Mouse (Mus musculus): ENCODE measurements around the gene Plcl1.
"Not testable (repeated sequence)": the region's sequence is repeated elsewhere in the genome, so short reads cannot be mapped to it uniquely, and the experiment has no call there.

Gene Plcl1

DNA sequence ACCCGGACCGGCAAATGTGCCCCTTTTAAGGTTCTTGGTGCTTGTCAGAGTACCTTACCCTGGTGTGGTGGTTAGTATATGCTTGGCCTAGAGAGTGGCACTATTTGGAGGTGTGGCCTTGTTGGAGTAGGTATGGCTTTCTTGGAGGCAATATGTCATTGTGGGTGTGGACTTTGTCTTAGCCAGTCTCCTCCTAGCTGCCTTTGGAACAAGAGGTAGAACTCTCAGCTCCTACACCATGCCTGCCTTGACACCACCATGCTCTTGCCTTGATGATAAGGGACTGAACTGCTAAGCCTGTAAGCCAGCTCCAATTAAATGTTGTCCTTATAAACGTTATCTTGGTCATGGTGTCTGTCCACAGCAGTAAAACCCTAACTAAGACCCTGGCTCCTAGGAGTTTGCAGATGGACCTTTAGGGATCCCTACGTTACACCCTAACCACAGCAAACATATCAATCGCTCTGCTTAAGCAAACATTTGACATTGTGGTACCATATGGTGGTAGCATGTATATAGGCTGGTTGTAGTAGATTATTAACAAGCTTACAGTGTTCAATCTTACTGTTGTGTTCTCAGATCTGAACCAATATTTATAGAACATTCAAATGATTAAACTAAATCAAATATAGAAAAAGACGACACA, 39.4 kb downstream of the Plcl1 start:
- DNase-seq: no peak

DNA sequence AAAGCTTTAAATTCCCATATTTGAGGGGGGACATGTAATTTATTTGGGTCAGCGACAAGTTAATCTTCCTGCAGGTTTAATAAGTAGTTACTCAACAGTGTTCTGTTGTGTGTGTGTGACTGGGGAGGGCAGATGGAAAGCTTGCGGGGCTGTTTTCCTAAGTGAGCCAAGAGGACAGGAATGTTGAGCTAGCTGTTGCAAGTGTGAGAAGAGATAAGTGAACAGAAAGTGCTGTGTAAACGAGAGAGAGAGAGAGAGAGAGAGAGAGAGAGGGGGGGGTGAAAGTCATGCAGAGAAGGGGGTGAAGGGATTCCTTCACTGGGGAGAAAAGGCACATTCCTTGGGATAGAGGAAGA, 39.9 kb downstream of the Plcl1 start:
- no peak for DNase-seq

DNA sequence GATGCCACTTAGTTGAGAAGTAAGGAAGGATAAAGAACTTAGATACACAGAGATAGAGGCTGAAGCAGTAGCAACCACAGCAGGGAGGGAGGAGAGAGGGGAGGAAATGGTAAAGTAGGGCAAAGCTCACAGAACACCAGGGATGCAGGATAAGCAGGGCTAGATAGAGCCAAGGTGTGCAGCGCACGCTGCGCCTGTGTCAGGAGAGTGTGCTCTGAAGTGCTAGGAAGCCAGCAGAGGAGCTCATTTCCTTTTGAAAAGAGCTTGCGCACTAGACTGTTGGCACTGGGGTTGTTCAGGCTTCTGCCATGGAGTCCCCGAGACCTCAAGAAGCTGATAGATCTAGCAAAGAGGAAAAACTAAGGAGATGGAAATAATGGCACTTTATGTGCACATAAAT, 40.6 kb downstream of the Plcl1 start:
- no peak for DNase-seq

DNA sequence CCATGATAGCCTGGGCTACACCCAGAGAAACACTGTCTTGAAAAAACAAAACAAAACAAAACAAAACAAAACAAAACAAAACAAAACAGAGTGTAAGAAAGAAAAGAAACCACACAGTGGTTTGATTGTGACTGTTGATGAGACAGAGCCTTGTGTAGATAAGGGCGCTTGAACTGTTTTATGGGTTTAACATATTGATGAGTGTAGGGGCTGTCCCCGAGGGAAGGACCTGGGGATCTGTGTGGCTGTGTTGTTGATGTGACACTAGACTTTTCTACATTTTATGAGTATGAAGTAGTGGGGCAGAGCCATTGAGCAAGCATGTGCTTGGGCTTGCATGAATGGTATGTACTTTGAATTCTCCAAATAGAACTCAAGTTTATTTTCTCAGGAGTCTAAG, 41.2 kb downstream of the Plcl1 start:
- no peak for DNase-seq

DNA sequence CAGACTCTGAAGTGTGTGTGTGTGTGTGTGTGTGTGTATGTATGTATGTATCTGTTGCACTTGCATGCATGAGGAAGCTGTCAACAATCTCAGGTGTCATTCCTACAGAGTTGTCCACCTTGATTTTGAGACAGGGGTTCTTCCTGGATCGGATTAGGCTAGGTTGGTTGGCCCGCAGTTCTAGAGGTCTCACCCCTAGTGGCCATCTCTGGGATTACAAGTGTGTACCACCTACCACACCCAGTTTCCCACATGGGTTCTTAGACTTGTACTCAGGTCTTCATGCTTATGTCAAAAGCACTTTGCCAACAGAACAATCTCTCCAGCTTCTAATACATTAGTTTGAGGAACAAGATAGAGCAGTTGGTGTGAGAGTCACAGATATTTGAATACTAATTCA, 41.9 kb downstream of the Plcl1 start:
- no peak for DNase-seq

DNA sequence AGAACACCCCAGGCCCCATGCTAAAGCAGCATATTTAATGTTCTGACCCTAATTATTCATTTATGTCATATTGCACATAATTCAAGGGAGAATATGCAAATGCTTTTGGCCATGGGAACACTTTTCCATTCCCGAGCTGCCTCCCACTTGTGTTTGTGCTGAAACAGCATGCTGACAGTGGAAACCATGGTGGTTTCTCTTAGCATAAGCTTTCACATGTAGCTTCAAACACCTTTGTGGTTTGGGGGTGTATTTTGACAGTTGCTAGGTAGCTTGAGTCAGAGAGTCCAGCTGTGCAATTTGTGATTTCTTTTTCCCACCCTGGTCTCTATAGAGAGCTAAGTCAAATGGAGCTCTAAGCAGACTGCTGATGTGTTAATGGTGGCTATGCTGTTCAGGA, 42.4 kb downstream of the Plcl1 start:
- no peak for DNase-seq

DNA sequence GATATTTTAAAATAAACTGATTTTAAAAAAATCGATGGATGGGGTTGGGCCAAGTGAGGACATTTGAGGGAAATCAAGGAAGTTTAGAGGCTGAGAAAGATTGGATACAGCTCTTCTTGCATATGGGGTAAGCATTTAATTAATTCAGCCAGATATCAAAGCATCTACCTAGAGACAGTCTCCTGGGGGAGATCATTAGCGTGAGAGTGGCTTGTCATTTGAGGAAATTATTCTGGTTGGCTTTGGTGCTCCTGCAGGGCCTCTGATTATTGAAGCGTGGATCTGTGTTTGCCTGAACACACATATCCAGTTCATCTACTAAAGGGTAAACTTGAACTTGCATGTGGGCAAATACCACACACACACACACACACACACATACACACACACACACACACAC, 44.1 kb downstream of the Plcl1 start:
- no peak for DNase-seq

DNA sequence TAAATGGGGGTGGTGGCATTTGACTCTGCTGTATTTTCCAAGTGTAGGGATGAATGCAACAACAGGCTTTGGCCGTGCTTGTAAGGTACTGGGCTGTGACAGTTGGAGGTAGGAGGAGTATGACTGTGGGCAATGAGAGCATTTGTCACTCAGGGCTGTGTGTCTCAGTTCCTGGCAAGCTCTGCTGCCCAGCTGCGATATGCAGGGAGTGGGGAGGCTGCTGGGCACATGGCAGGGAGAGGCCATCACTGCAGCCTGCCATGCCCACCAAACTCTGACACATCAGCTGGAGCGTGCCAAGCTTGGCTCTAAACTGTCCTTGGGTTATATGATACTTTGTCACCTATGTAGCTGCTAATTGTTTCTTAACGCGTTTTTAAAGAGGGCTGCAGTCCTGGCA, 48.4 kb downstream of the Plcl1 start:
- no peak for DNase-seq

DNA sequence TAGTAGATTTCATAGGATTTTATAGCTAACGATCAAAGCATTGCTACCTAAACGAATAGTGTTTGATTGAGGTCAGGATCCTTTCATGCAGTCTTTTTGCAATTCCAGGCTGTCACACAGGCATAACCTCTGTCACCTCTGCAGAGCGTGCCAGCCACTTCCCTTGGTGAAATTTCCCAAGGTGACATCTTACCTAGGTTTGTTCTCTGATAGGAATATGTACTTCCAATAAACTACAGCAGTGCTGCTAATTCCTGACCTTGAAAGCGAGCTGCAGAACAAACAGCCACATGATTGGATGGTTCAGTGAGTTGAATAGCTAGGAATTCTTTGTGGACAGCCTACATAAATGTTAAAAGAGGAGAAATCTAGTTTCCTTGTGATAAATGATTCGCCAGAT, 56.6 kb downstream of the Plcl1 start:
- DNase-seq: peak; percentile 29

DNA sequence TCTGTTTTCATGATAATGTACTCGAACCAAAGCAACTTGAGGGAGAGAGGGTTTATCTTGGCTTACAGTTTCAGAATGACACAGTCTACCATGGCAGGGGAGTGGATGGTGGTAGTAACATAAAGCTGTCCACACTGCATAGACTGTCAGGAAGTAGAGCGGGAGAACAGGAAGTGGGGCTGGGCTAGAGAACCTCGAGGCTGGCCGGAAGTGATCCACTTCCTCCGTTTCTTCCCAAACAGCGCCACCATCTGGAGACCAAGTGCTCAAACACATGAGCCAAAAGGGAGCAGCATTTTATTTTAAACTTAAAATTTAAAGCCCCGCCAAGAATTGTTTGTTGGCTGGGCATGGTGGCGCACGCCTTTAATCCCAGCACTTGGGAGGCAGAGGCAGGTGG, 68.0 kb downstream of the Plcl1 start:
- no peak for DNase-seq

DNA sequence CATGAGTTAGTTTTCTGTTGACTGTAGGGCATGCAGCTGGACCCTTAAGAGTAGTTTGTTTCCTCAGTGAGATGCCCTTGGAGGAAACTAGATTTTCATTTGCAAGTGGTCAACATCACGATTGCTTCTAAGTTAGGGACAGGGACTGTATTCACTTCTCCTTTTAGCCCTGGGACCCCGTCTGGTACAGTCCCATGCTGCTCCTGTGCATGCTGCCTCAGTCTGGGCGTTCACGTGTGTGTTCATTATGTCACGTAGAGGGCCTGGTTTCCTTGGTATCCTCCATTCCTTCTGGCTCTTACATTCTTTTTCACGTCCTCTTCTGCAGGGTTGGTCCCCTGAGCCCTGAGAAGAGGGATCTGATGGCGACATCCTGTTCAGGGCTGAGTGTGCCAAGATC, 69.3 kb downstream of the Plcl1 start:
- DNase-seq: no peak

DNA sequence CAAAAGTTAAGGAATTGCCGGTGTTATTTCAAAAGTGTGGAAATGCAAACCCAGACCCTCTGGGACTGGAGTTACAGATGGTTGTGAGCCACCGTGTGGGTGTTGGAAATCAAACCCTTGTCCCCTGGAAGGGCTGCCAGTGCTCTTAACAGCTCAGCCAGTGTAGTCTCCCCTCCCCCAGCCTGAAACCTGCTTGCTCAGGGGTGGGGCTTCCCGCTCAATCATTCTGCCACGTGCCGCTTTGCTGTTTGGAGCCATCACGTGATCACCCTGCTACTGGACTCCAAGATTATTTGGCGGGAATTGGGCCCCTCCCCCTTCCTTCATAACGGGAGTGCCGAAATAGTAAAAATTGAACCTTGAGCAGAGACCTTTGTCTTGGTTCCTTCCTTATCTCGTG, 81.7 kb downstream of the Plcl1 start:
- DNase-seq: peak; percentile 33

DNA sequence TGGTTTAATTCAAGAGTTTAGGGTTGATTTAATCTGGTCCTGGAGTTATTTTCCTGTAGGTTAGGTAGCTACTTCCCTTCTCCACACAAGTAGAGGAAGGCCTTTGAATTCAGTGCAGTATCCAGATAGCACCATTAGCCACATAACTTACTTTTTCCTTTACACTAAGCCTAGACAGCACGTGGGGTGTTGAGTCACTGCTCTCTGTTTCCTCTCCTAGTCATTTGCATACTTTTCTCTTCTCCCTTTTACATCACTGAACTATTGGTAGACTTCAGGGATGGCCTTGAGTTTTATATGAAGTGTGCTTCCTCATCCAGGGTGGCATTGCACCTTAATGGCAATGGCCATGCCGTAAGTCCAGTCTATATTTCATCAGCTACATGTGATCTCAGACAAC, 82.5 kb downstream of the Plcl1 start:
- no peak for DNase-seq

DNA sequence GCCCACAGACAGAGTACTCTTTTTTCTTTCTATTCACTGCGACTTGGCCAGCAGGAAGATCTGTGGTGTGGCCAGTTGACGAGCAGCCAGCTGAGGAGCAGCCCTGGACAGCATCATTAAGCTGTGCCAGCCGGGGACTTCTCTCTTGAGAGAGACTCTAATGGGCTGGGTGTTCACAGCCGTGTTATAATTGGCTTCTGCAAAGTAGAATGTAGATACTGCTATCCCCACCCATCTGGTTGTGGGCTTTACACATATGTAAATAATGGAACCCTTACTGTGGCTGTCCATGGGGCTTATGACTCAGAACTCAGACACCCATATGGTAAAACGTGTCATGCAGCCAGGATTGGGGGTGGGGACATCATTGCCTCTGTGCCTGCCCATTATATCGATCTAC, 83.6 kb downstream of the Plcl1 start:
- no peak for DNase-seq

DNA sequence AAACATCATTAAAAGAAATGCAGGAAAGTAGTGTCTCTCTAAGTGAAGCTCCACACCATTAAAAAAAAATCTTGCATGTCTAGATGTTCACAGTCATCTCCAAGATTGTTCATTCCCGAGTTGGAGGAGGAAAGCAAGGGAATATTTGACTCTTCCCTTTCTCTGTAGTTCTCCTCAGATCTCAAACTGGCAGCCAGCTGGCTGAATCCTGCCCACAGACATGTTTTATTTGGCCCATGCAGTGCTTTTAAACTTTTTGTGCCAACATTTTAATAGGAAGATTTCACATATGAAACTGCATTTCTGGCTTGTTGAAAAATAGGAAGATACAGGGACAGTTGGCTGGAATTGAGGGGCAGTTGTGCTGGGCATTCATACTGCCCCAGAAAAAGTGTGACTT, 94.2 kb downstream of the Plcl1 start:
- DNase-seq: no peak

DNA sequence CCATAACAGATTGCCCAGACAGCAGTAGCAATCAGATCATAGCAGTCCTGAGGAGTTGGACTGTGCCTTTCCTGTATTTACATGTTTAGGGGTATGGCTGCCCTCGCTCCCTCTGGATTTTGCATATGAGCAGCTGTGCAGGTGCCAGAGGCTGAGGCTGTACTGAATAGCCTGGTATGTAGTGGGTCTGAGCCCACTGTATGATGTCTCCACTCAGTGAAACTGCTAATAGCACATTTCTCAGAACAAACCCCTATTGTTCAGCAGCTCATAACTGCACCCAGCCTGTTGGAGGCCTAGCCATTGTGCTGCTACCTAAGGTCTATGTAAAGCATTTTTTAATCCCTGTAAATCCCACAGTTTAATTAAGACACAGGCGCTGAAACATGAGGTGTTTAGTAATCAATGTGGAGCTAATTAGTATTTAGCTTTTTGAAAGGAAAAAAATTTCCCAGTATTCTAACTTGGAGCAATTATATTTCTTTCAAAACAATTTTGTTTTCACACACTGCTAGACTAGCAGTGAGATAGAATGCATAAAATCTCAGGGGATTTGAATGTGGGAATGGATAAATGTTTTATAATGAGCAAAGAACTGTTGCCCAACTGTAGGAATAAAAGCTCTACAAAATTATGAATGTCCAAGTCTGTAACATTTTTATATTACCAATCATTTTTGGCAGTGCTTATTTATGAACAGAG, 95.4 kb downstream of the Plcl1 start:
- DNase-seq: no peak

DNA sequence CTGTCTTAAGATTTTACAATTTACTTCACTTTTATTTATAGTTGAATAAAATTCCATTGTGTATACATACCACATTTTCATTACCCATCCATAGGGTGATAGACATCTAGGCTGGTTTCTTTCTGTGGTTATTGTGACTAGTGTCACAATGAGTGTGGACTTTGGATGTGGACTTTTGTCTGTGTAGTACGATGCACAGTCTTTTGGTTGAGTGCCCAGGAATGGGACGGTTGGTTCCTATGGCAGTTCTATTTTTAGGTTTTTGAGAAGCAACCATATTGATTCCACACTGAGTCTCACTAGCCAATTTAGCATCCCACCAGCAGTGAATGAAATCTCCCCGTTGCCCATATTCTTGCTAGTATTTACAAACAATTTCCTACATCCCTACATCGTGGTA, 100.1 kb downstream of the Plcl1 start:
- DNase-seq: peak; percentile 42

DNA sequence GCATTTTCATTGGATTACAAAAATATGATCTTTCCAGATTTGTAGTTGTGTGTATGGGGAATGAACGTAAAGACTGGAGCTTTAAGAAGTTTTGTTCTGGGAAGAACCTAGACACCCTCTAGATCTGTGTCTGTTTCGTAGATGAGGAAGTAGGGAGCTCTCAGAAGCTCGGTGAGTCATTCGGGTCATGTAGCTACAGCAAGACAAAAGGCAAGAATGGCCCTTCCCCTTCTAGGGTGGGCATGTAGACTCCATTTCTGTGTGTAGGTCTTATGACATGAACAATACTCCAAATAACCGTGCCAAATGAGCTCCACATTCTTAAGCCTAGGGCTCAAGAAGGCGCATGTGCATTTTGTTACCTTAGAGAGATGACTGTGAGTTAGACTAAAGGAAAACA, 101.3 kb downstream of the Plcl1 start:
- DNase-seq: no peak

DNA sequence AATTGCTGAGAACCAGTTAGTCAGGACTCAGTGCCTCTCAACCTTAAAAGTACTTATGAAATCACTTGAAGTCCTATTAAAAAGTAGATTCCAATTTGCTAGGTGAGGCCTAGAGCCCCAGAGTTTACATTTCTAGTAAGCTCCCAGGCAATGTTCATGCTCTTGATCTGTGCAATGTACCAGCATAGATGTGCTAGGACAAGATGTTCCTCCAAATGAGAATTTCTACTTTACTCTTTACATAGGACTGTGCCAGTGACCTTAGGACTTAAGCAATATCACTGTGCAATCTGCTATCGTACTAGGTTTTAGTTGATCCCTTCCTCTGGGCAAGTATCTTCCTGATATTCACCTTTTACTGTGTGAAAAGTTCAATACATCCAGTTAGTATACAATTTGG, 103.9 kb downstream of the Plcl1 start:
- DNase-seq: no peak

DNA sequence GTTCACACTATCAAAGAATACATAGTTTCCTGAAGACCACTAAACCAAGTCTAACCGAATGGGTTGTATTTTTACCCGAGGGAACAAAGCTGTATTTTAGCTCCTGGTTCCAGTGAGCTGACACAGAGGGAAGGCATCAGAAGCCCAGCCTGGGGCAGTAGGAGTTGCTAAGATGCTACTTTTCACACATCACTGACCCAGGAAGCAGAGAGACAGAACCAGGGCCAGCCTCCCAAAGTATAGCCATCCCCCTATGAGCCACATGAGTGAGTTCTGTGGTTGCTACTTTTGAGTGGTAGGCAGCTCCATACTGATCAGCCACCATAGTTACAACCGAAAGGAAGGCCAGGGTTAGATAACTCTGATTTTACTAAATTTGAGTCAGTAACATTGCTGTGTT, 106.4 kb downstream of the Plcl1 start:
- DNase-seq: no peak

DNA sequence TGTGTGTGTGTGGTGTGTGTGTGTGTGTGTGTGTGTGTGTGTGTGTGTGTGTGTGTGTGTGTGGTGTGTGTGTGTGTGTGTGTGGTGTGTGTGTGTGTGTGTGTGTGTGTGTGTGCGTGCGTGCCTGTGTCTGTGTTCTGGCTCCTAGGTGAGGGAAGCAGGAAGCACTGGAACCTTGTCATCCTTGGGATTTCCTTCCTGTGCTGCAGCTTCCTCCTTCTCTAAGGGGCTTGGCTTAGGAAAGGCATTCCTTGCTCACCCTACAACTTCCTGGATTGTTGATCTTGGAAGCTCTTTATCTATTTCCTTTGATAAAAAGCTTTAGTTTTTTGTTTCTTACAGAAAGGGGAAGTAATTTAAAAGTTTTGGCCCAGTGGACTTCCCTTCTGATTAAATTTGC, 107.1 kb downstream of the Plcl1 start:
- DNase-seq: not testable (repeated sequence)

DNA sequence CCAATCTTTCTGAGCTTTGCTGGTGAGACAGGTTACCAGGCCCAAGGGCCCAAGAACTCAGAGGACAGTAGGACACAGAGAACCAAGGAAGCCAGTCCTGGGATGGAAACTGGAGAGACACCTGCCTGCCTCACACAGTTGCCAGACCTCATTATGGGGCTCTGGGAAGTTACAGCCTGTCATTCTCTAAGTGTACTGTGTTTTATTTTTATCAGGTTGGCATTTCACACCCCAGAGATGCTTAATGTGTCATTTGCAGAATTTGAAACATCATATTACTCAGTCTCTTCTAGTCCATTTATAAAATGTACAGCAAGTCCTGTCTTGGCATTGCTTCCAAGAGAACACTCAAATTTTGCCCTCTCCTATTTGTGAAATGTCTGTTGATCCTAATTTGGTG, 111.5 kb downstream of the Plcl1 start:
- DNase-seq: no peak

DNA sequence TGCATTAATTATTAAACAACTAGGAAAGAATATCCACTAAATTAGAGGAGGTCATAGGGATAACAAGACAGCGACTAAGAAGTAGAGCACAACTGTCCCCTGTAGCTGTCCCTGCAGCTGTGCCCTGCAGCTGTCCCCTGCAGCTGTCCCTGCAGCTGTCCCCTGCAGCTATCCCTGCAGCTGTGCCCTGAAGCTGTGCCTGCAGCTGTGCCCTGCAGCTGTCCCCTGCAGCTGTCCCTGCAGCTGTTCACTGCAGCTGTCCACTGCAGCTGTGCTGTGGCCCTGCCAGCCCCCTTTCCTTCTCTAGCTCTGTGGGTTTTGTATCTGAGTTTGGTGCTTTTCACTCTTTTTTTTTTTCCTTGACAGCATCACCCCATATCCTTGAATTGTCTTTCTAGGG, 118.2 kb downstream of the Plcl1 start:
- DNase-seq: no peak

DNA sequence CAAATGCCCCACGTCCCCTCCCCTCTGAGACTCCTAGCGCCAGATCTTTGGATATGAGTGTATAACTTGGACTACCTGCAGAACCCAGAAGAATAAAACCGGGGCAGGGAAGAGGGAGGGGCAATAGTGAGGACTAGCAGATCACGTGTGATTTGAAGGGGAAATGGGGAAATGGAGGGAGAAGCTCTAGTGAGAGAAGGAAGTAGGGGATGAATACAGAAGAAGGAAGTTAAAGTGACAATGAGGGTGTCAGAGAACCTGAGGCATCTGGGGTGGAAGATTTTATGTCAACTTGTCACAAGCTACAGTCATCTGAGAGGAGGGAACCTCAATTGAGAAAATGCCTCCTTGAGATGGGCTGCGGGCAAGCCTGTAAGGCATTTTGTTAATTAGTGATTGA, 119.4 kb downstream of the Plcl1 start:
- no peak for DNase-seq

DNA sequence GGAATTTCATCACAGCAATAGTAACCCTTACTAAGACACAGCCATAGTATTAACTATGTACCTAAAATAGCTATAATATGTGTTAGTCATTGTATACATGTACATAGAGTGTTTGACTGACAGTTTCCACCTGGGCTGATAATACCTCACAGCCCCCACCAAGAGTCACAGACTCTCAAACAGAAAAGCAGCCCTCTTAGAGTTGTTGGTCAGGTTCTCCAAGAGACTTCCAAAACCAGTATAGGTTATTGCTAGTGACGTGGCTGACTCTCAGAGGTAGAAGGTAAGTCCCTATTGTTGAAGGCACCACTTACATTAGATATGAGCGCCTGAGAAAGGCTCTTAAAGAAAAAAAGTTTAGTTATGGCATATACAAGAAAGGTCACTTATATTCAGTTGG, 120.0 kb downstream of the Plcl1 start:
- DNase-seq: no peak

Data from kidney, adult 9 months (tissue).